In the genomic region with DNA sequence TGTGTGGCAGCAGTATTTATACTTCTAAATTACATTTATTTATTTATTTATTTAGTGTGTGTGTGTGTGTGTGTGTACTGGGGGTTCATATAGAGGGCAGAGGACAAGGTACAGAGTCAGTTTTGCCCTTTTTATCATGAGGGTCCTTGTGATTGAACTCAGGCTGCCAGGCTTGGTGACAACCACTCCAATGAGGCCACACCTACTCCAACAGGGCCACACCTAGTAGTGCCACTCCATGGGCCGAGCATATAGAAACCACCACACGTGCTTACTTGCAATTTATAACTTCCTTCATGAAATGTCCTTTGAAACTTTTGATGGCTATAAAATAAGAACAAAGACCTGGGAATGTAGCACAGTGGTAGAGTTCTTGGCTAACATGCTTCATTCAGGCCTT, we compare ENCODE assay signal across 26 mouse cellular contexts. TPM values are rescaled to one million over a fixed set of nuclear protein-coding genes. Genes with fewer than 3 reads are reported as not detected.
"Had no signal": no experiment of that assay in that cellular context is flagged by ENCODE, and none has a peak within 500 bp of the region (broad histone marks: within the 10 kb centered on the region; RNA-seq: fewer than 3 reads in every experiment).

No protein-coding gene starts in this region.

- H3K9ac ChIP-seq: hindbrain, embryonic 12.5 days; hindbrain, embryonic 14.5 days; limb, embryonic 12.5 days; liver, embryonic 13.5 days had no signal

- H3K36me3 ChIP-seq: hindbrain, embryonic 10.5 days; hindbrain, embryonic 12.5 days; limb, embryonic 10.5 days; limb, embryonic 12.5 days; liver, embryonic 13.5 days had no signal

- H3K27ac ChIP-seq: gastrocnemius, adult 2 months; heart, adult 2 months; hindbrain, embryonic 10.5 days; hindbrain, embryonic 12.5 days; hindbrain, embryonic 14.5 days; layer of hippocampus, adult 2 months; left cerebral cortex, adult 2 months; limb, embryonic 10.5 days; limb, embryonic 12.5 days; liver, embryonic 13.5 days had no signal

- H3K4me3 ChIP-seq: heart, adult 2 months; hindbrain, embryonic 10.5 days; hindbrain, embryonic 12.5 days; layer of hippocampus, adult 2 months; left cerebral cortex, adult 2 months; limb, embryonic 10.5 days; limb, embryonic 12.5 days; liver, embryonic 13.5 days had no signal

- DNase-seq: gastrocnemius, adult 2 months; gastrocnemius, postnatal 10 days; gastrocnemius, postnatal 25 days; heart, adult 2 months; heart, postnatal 10 days; heart, postnatal 4 days; kidney, adult 11 months; kidney, adult 2 months; kidney, postnatal 10 days; kidney, postnatal 25 days; kidney, postnatal 4 days; liver; liver, embryonic 13.5 days had no signal

- ATAC-seq: hindbrain, embryonic 16.5 days; inflammation-experienced regulatory T-cells, adult 6 months had no signal

- H3K9me3 ChIP-seq: hindbrain, embryonic 10.5 days; hindbrain, embryonic 12.5 days; limb, embryonic 10.5 days; limb, embryonic 12.5 days; liver, embryonic 13.5 days had no signal

- H3K4me2 ChIP-seq: heart, embryonic 11.5 days; hindbrain, embryonic 12.5 days; hindbrain, embryonic 14.5 days; limb, embryonic 12.5 days; liver, embryonic 11.5 days; liver, embryonic 13.5 days had no signal

RNA-seq across cellular contexts. Expression of a gene that starts 2.0 kb away (rescaled TPM):
- total RNA-seq: granulocyte monocyte progenitor cell, adult 5-6 weeks had no signal

RNA-seq across cellular contexts. Expression of a gene that starts 28.5 kb away (rescaled TPM):
- total RNA-seq: granulocyte monocyte progenitor cell, adult 5-6 weeks; heart, adult 2 months; heart, postnatal 10 days; heart, postnatal 25 days; heart, postnatal 4 days had no signal
- polyA plus RNA-seq: heart, adult 2 months had no signal
